Mouse (Mus musculus): ENCODE measurements around the gene Scgb1b11. TPM values are rescaled to one million over a fixed set of nuclear protein-coding genes. Genes with fewer than 3 reads are reported as not detected.
"Not testable (repeated sequence)": the region's sequence is repeated elsewhere in the genome, so short reads cannot be mapped to it uniquely, and the experiment has no call there.

Gene Scgb1b11
- polyA plus RNA-seq (2012; rRNA removed) (not detected in 2 replicates), polyA plus RNA-seq (2014; fragmentation: Nextera tagmentation; extraction: Ambion mirVana) (not detected in 2 replicates)

GRCm38 (mm10) chr7:32222540-32222939 lies at the start of gene Scgb1b11:
Gene Scgb1b11, plus strand, starts transcription at chr7:32222840.
- ATAC-seq (ENCODE audit: insufficient read depth); H3K27ac ChIP-seq; H3K36me3 ChIP-seq (replicated peaks; ENCODE audit: control insufficient read depth, insufficient read depth, low read depth); H3K9me3 ChIP-seq (ENCODE audit: control insufficient read depth, low read length); DNase-seq (ENCODE audit: low read depth in 3 of 3, low spot score in 3 of 3); H3K9ac ChIP-seq (replicated peaks); H3K4me2 ChIP-seq (ENCODE audit: low read depth); H3K4me3 ChIP-seq (ENCODE audit: insufficient read depth in 1 of 2, low read depth in 2 of 2, low read length in 2 of 2); H3K27me3 ChIP-seq (ENCODE audit: control insufficient read depth, insufficient read depth, low read length); H3K4me1 ChIP-seq (replicated peaks; ENCODE audit: control insufficient read depth in 2 of 2, insufficient read depth in 2 of 2, low read length in 1 of 2): not testable (repeated sequence)
- no CpG with 5 or more reads among the region's 2 CpGs for WGBS (ENCODE audit: insufficient replicate concordance)

GRCm38 (mm10) chr7:32211045-32211444 lies 11.6 kb upstream of the Scgb1b11 start, which contains the start of gene Scgb2b11:
Gene Scgb2b11, minus strand, starts transcription at chr7:32211145.
- WGBS (ENCODE audit: insufficient replicate concordance), result 85% methylated on average over 1 of the region's 2 CpGs
- H3K9ac ChIP-seq (replicated peaks); H3K4me3 ChIP-seq (ENCODE audit: insufficient read depth in 1 of 2, low read depth in 2 of 2, low read length in 2 of 2); H3K9me3 ChIP-seq (ENCODE audit: control insufficient read depth, low read length); ATAC-seq (ENCODE audit: insufficient read depth); DNase-seq (ENCODE audit: low read depth in 3 of 3, low spot score in 3 of 3); H3K27me3 ChIP-seq (ENCODE audit: control insufficient read depth, insufficient read depth, low read length); H3K4me1 ChIP-seq (replicated peaks; ENCODE audit: control insufficient read depth in 2 of 2, insufficient read depth in 2 of 2, low read length in 1 of 2); H3K36me3 ChIP-seq (replicated peaks; ENCODE audit: control insufficient read depth, insufficient read depth, low read depth); H3K27ac ChIP-seq; H3K4me2 ChIP-seq (ENCODE audit: low read depth): not testable (repeated sequence)

Other genes starting within 250 kb of the Scgb1b11 start
- not detected in 2 replicates for gene Scgb1b10, start 122.0 kb upstream of the Scgb1b11 start, polyA plus RNA-seq (2012; rRNA removed)
- gene Scgb1b10, start 122.0 kb upstream of the Scgb1b11 start, polyA plus RNA-seq (2014; fragmentation: Nextera tagmentation; extraction: Ambion mirVana), result not detected in 2 replicates
- gene Scgb2b11, start 11.7 kb upstream of the Scgb1b11 start, polyA plus RNA-seq (2012; rRNA removed), result not detected in 2 replicates
- gene Scgb2b11, start 11.7 kb upstream of the Scgb1b11 start, polyA plus RNA-seq (2014; fragmentation: Nextera tagmentation; extraction: Ambion mirVana), result not detected in 2 replicates
- gene Scgb2b12, start 104.4 kb downstream of the Scgb1b11 start, polyA plus RNA-seq (2012; rRNA removed), result not detected in 2 replicates
- not detected in 2 replicates for gene Scgb2b12, start 104.4 kb downstream of the Scgb1b11 start, polyA plus RNA-seq (2014; fragmentation: Nextera tagmentation; extraction: Ambion mirVana)
- gene Scgb1b12, start 111.3 kb downstream of the Scgb1b11 start, polyA plus RNA-seq (2012; rRNA removed), result not detected in 2 replicates
- gene Scgb1b12, start 111.3 kb downstream of the Scgb1b11 start, polyA plus RNA-seq (2014; fragmentation: Nextera tagmentation; extraction: Ambion mirVana), result not detected in 2 replicates
- gene Scgb1b29, start 218.7 kb downstream of the Scgb1b11 start, polyA plus RNA-seq (2012; rRNA removed), result not detected in 2 replicates
- gene Scgb1b29, start 218.7 kb downstream of the Scgb1b11 start, polyA plus RNA-seq (2014; fragmentation: Nextera tagmentation; extraction: Ambion mirVana), result not detected in 2 replicates

All from liver, embryonic 14.5 days (tissue).